Mouse (Mus musculus): Measurements from ENCODE around the gene Ajm1. TPM values are rescaled to one million over a fixed set of nuclear protein-coding genes. Genes with fewer than 3 reads are reported as not detected.
A peak's percentile ranks its signal among the peaks of the same experiment; 100 is the strongest.

The Ajm1 gene
- total and polyA plus RNA-seq, 2 experiments from 2014 or later = 22.1 to 30.9 TPM

- Histone ChIP-seq H3K36me3 (ENCODE audit: insufficient read depth, low read length) (peaks cover 37% of the 10 kb centered on the region), H3K27me3 (ENCODE audit: insufficient read depth, low read length) (peaks cover 38% of the 10 kb centered on the region), H3K9ac (replicated peaks; ENCODE audit: low read length, poor library complexity, severe bottlenecking) (no peak overlapping the region), H3K9me3 (ENCODE audit: low read length) (no peaks in the 10 kb centered on the region), H3K4me1 (ENCODE audit: insufficient read depth, low read length) (peaks cover 29% of the 10 kb centered on the region), H3K4me3 (ENCODE audit: low read depth, low read length) (peak overlapping the region; percentile 13), H3K27ac (ENCODE audit: low read depth, low read length) (no peak overlapping the region), H3K4me2 (ENCODE audit: low read depth, low read length, poor library complexity, severe bottlenecking) (no peak overlapping the region; the same call in 1 of the 2 replicates)
- DNase-seq (ENCODE audit: low spot score) (no peak), ATAC-seq (ENCODE audit: low FRiP score) (no peak)
- WGBS = 23% methylated on average over 75 of the region's 75 CpGs
- peak; percentile 21; the same call in 1 of the 2 replicates for TF ChIP-seq CTCF (IDR thresholded peaks at IDR 0.05)
Measured at GRCm38 (mm10) chr2:25577951-25578795, 3.4 kb downstream of the Ajm1 start.

GRCm38 (mm10) chr2:25576965-25577891, 4.3 kb downstream of the Ajm1 start:
- Histone ChIP-seq H3K27me3 (ENCODE audit: insufficient read depth, low read length) (peaks cover 38% of the 10 kb centered on the region), H3K9ac (replicated peaks; ENCODE audit: low read length, poor library complexity, severe bottlenecking) (no peak overlapping the region)

GRCm38 (mm10) chr2:25576028-25576850, 5.3 kb downstream of the Ajm1 start:
- Histone ChIP-seq H3K36me3 (ENCODE audit: insufficient read depth, low read length) (peaks cover 37% of the 10 kb centered on the region), H3K27ac (ENCODE audit: low read depth, low read length) (no peak overlapping the region), H3K27me3 (ENCODE audit: insufficient read depth, low read length) (peaks cover 38% of the 10 kb centered on the region), H3K4me3 (ENCODE audit: low read depth, low read length) (no peak overlapping the region), H3K9ac (replicated peaks; ENCODE audit: low read length, poor library complexity, severe bottlenecking) (no peak overlapping the region), H3K4me1 (ENCODE audit: insufficient read depth, low read length) (peaks cover 21% of the 10 kb centered on the region), H3K4me2 (ENCODE audit: low read depth, low read length, poor library complexity, severe bottlenecking) (no peak overlapping the region), H3K9me3 (ENCODE audit: low read length) (no peaks in the 10 kb centered on the region)
- ATAC-seq (ENCODE audit: low FRiP score) (no peak), DNase-seq (ENCODE audit: low spot score) (no peak)
- no peak for TF ChIP-seq CTCF (IDR thresholded peaks at IDR 0.05)
- WGBS = 78% methylated on average over 16 of the region's 16 CpGs

More at GRCm38 (mm10) chr2:25576965-25577891, 4.3 kb downstream of the Ajm1 start:
- TF ChIP-seq CTCF (IDR thresholded peaks at IDR 0.05) = no peak
- 28% methylated on average over 86 of the region's 92 CpGs for WGBS
- H3K4me3 ChIP-seq (ENCODE audit: low read depth, low read length) = peak overlapping the region; percentile 13; the same call in 1 of the 2 replicates
- peaks cover 27% of the 10 kb centered on the region for H3K4me1 ChIP-seq (ENCODE audit: insufficient read depth, low read length)
- peaks cover 37% of the 10 kb centered on the region for H3K36me3 ChIP-seq (ENCODE audit: insufficient read depth, low read length)
- no peaks in the 10 kb centered on the region for H3K9me3 ChIP-seq (ENCODE audit: low read length)
- H3K27ac ChIP-seq (ENCODE audit: low read depth, low read length) = no peak overlapping the region
- DNase-seq (ENCODE audit: low spot score) (no peak), ATAC-seq (ENCODE audit: low FRiP score) (no peak)
- no peak overlapping the region; the same call in 1 of the 2 replicates for H3K4me2 ChIP-seq (ENCODE audit: low read depth, low read length, poor library complexity, severe bottlenecking)

GRCm38 (mm10) chr2:25575432-25576027, 6.0 kb downstream of the Ajm1 start:
- Histone ChIP-seq H3K4me3 (ENCODE audit: low read depth, low read length) (peak overlapping the region; percentile 59), H3K27ac (ENCODE audit: low read depth, low read length) (peak overlapping the region; percentile 91), H3K4me2 (ENCODE audit: low read depth, low read length, poor library complexity, severe bottlenecking) (peak overlapping the region; percentile 89), H3K36me3 (ENCODE audit: insufficient read depth, low read length) (peaks cover 37% of the 10 kb centered on the region), H3K9ac (replicated peaks; ENCODE audit: low read length, poor library complexity, severe bottlenecking) (peak overlapping the region; percentile 66; the same call in 1 of the 2 replicates), H3K9me3 (ENCODE audit: low read length) (no peaks in the 10 kb centered on the region), H3K4me1 (ENCODE audit: insufficient read depth, low read length) (peaks cover 16% of the 10 kb centered on the region), H3K27me3 (ENCODE audit: insufficient read depth, low read length) (peaks cover 37% of the 10 kb centered on the region)
- no peak for TF ChIP-seq CTCF (IDR thresholded peaks at IDR 0.05)
- WGBS = 13% methylated on average over 21 of the region's 21 CpGs
- ATAC-seq (ENCODE audit: low FRiP score) = no peak
- DNase-seq (ENCODE audit: low spot score) = peak; percentile 24

Data from midbrain, postnatal 0 days (tissue).